In genomic region chr11:120308441-120309320, GRCm38 (mm10) we compare ENCODE assay signal across 8 mouse cellular contexts. TPM values are rescaled to one million over a fixed set of nuclear protein-coding genes. Genes with fewer than 3 reads are reported as not detected.
DNase-seq lines count a peak whose midpoint lies in the region; ATAC-seq and TF ChIP-seq lines count a peak whose summit lies in the region.

No protein-coding gene starts in this region.

- no peaks in the 10 kb centered on the region for H3K36me3 ChIP-seq in hindbrain, embryonic 10.5 days
- H3K36me3 ChIP-seq in hindbrain, embryonic 12.5 days, result no peaks in the 10 kb centered on the region
- H3K36me3 ChIP-seq in myocyte (ENCODE audit: control insufficient read depth, insufficient read depth), result no peaks in the 10 kb centered on the region

- H3K27me3 ChIP-seq in cerebellum, adult 2 months (ENCODE audit: control insufficient read depth, insufficient read depth, low read length), result no peaks in the 10 kb centered on the region
- H3K27me3 ChIP-seq in hindbrain, embryonic 10.5 days (ENCODE audit: insufficient read depth, poor library complexity, severe bottlenecking), result peaks cover 32% of the 10 kb centered on the region
- H3K27me3 ChIP-seq in hindbrain, embryonic 12.5 days, result peaks cover 13% of the 10 kb centered on the region
- H3K27me3 ChIP-seq in myocyte (ENCODE audit: control insufficient read depth, insufficient read depth, insufficient read length), result no peaks in the 10 kb centered on the region

- WGBS in cerebellum, adult 2 months, result 61% methylated on average over 15 of the region's 15 CpGs
- WGBS in hindbrain, embryonic 10.5 days, result 54% methylated on average over 15 of the region's 15 CpGs
- 51% methylated on average over 15 of the region's 15 CpGs for WGBS in hindbrain, embryonic 12.5 days

- no peak overlapping the region for H3K27ac ChIP-seq in cerebellum, adult 2 months (ENCODE audit: insufficient read depth, low read length)
- H3K27ac ChIP-seq in hindbrain, embryonic 10.5 days, result peak overlapping the region; percentile 56; the same call in 1 of the 2 replicates
- H3K27ac ChIP-seq in hindbrain, embryonic 12.5 days, result no peak overlapping the region

- no peak for TF ChIP-seq CTCF in cerebellum, adult 2 months (IDR thresholded peaks at IDR 0.05; ENCODE audit: borderline replicate concordance, insufficient read depth, low read depth, low read length)

- H3K79me2 ChIP-seq in myocyte (ENCODE audit: control insufficient read depth, insufficient read depth), result no peaks in the 10 kb centered on the region

- H3ac ChIP-seq in myocyte (ENCODE audit: control insufficient read depth, insufficient read length), result no peak overlapping the region

- H3K9me3 ChIP-seq in hindbrain, embryonic 10.5 days, result no peaks in the 10 kb centered on the region
- no peaks in the 10 kb centered on the region for H3K9me3 ChIP-seq in hindbrain, embryonic 12.5 days (replicated peaks)

- H3K4me3 ChIP-seq in cerebellum, adult 2 months (replicated peaks; ENCODE audit: insufficient read depth, low read depth, low read length), result no peak overlapping the region
- peak overlapping the region; percentile 9 for H3K4me3 ChIP-seq in hindbrain, embryonic 10.5 days
- no peak overlapping the region for H3K4me3 ChIP-seq in hindbrain, embryonic 12.5 days
- no peak overlapping the region for H3K4me3 ChIP-seq in myocyte

- peak; percentile 6 to 12 for DNase-seq in cerebellum, adult 18-20 months
- no peak for DNase-seq in cerebellum, adult 2 months
- DNase-seq in hindbrain, embryonic 10.5 days (ENCODE audit: low spot score), result peak; percentile 2
- peak; percentile 2 for DNase-seq in retina, embryonic 14.5 days (ENCODE audit: low spot score)
- DNase-seq in retina, postnatal 1 day, result no peak
- no peak for DNase-seq in left cerebral cortex, adult 18-20 months (ENCODE audit: low spot score in 2 of 2)

- no peak overlapping the region for H3K9ac ChIP-seq in hindbrain, embryonic 12.5 days

- no peak for ATAC-seq in hindbrain, embryonic 12.5 days (ENCODE audit: low FRiP score)

- no peak overlapping the region for H3K4me2 ChIP-seq in hindbrain, embryonic 12.5 days (replicated peaks)
- H3K4me2 ChIP-seq in myocyte (ENCODE audit: low read depth), result peak overlapping the region; percentile 20

- no peak for TF ChIP-seq POLR2A in cerebellum, adult 2 months (IDR thresholded peaks at IDR 0.05; ENCODE audit: borderline replicate concordance, insufficient read depth, low read length)
- TF ChIP-seq POLR2A in myocyte (IDR thresholded peaks at IDR 0.05; ENCODE audit: insufficient read length, low read depth), result no peak

- peaks cover 34% of the 10 kb centered on the region for H3K4me1 ChIP-seq in cerebellum, adult 2 months (ENCODE audit: control insufficient read depth, insufficient read depth, low read length)
- H3K4me1 ChIP-seq in hindbrain, embryonic 10.5 days (replicated peaks), result peaks cover 76% of the 10 kb centered on the region
- H3K4me1 ChIP-seq in hindbrain, embryonic 12.5 days, result peaks cover 61% of the 10 kb centered on the region

TF ChIP-seq in myocyte, 11 proteins besides CTCF, POLR2A, EP300 and RAD21:
- TF ChIP-seq TCF3 (IDR thresholded peaks at IDR 0.05; ENCODE audit: insufficient read length, low read depth) (no peak), MAX (IDR thresholded peaks at IDR 0.05; ENCODE audit: low read depth) (no peak), E2F4 (IDR thresholded peaks at IDR 0.05; ENCODE audit: insufficient read depth) (no peak), SRF (IDR thresholded peaks at IDR 0.05; ENCODE audit: control insufficient read depth, insufficient read length, low read depth) (no peak), TCF12 (IDR thresholded peaks at IDR 0.05; ENCODE audit: insufficient read depth, poor library complexity, severe bottlenecking) (no peak), POLR2AphosphoS2 (IDR thresholded peaks at IDR 0.05; ENCODE audit: insufficient read length, low read depth) (no peak), CEBPB (IDR thresholded peaks at IDR 0.05; ENCODE audit: insufficient read depth, poor library complexity, severe bottlenecking) (no peak), REST (IDR thresholded peaks at IDR 0.05; ENCODE audit: insufficient read depth, insufficient read length) (no peak), MYOG (IDR thresholded peaks at IDR 0.05; ENCODE audit: control insufficient read depth in 1 of 3, insufficient read depth in 1 of 3, insufficient read length in 2 of 3, low read depth in 2 of 3) (no peak), USF1 (IDR thresholded peaks at IDR 0.05; ENCODE audit: low read depth) (no peak), MYOD1 (IDR thresholded peaks at IDR 0.05; ENCODE audit: control insufficient read depth in 1 of 3, insufficient read length in 2 of 3, low read depth in 2 of 3) (no peak)

RNA-seq across cellular contexts. Expression of gene Actg1, which starts 39.7 kb away (rescaled TPM):
- polyA plus RNA-seq in cerebellum, adult 2 months (2012; rRNA removed), result 834 and 845 TPM in 2 replicates
- polyA plus RNA-seq in hindbrain, embryonic 10.5 days (2016; fragmentation: Nextera tagmentation; extraction: Ambion mirVana), result 3,119 and 3,536 TPM in 2 replicates
- polyA plus RNA-seq in hindbrain, embryonic 12.5 days (2016; fragmentation: Nextera tagmentation; extraction: Ambion mirVana), result 3,608 and 3,685 TPM in 2 replicates
- 2,358 TPM for polyA plus RNA-seq in myocyte (2012; fragmentation: generic; extraction: Trizol)
- 1,000 to 10,000 TPM; 1,195 to 1,258 TPM for total RNA-seq in left cerebral cortex, adult 18-20 months (2021)

RNA-seq across cellular contexts. Expression of gene Fscn2, which starts 52.7 kb away (rescaled TPM):
- 0.29 TPM in 1 of 2 replicates, not detected in the other for polyA plus RNA-seq in cerebellum, adult 2 months (2012; rRNA removed)
- 0.50 and 0.77 TPM in 2 replicates for polyA plus RNA-seq in hindbrain, embryonic 10.5 days (2016; fragmentation: Nextera tagmentation; extraction: Ambion mirVana)
- polyA plus RNA-seq in hindbrain, embryonic 12.5 days (2016; fragmentation: Nextera tagmentation; extraction: Ambion mirVana), result 1.2 and 1.3 TPM in 2 replicates
- polyA plus RNA-seq in myocyte (2012; fragmentation: generic; extraction: Trizol), result 1.1 TPM
- not detected for total RNA-seq in left cerebral cortex, adult 18-20 months (2021)

Comparison
In these comparisons a context has a peak if more than half of its experiments do, and no peak if none do; other contexts are left out.
1. DNase-seq: peak in cerebellum, adult 18-20 months (2 of 2), hindbrain, embryonic 10.5 days (single experiment) and retina, embryonic 14.5 days (single experiment); none in cerebellum, adult 2 months (0 of 2), retina, postnatal 1 day (single experiment) and left cerebral cortex, adult 18-20 months (0 of 2).